Mouse (Mus musculus): ENCODE measurements around the gene 1110002E22Rik.

The 1110002E22Rik gene

GRCm38 (mm10) chr3:138105056-138105455 is 40.2 kb downstream of the 1110002E22Rik start:
- no peak for DNase-seq (ENCODE audit: low spot score in 2 of 2)

GRCm38 (mm10) chr3:138106887-138107286 is 42.0 kb downstream of the 1110002E22Rik start:
- DNase-seq (ENCODE audit: low spot score in 2 of 2) = no peak

DNA sequence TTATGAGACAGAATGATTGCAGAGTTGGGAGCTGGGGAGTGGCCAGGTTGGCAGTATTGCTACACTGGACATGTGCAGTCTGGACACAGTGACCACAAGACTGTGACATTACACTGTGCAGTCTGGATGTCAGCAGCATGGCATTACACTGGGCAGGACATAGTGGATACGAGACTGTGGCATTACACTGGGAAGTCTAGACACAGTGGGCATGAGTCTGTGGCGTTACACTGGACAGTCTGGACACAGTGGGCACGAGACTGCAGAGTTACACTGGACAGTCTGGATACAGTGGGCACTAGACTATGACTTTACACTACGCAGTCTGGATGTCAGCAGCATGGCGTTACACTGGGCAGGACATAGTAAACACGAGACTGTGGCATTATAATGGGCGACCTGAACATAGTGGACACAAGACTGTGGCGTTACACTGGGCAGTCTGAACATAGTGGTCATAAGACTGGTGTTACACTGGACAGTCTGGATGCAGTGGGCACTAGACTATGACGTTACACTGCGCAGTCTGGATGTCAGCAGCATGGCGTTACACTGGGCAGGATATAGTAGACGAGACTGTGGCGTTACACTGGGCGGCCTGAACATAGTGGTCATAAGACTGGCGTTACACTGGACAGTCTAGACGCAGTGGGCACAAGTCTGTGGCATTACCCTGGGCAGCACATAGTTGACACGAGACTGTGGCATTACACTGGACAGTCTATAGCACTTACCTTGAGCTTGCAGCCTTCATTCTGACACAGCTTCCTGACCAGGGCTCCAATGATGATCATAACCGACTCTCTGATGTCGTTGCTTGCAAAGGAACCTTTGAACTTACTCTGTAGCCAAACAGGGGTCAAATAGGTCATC is 46.3 kb downstream of the 1110002E22Rik start:
- no peak for DNase-seq (ENCODE audit: low spot score in 2 of 2)

DNA sequence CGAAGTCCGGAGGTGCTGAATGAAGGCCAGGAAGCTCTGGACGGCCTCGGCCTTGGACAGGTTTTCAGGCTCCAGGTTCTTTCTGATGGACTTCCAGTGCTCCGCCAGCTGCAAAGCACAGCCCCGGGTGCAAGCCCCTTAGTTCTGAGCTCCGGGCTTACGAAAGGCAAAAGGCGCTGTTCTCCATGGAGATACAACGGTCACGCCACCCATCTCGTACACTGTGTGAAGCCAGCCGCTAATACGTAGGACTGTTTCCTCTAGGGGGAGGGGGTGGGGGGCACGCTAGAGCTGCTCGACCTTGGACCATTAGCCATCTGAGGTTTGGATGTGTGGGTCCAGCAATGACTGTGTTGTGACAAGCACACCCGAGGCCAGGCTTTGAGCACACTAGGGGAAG is 49.3 kb downstream of the 1110002E22Rik start:
- no peak for DNase-seq (ENCODE audit: low spot score in 2 of 2)

GRCm38 (mm10) chr3:138116871-138117270 is 52.0 kb downstream of the 1110002E22Rik start:
- no peak for DNase-seq (ENCODE audit: low spot score in 2 of 2)

- DNase-seq (ENCODE audit: low spot score in 2 of 2) = no peak
Observed at GRCm38 (mm10) chr3:138118392-138118791, 53.5 kb downstream of the 1110002E22Rik start.

- no peak for DNase-seq (ENCODE audit: low spot score in 2 of 2)
Observed at GRCm38 (mm10) chr3:138118831-138119230, 54.0 kb downstream of the 1110002E22Rik start.

DNA sequence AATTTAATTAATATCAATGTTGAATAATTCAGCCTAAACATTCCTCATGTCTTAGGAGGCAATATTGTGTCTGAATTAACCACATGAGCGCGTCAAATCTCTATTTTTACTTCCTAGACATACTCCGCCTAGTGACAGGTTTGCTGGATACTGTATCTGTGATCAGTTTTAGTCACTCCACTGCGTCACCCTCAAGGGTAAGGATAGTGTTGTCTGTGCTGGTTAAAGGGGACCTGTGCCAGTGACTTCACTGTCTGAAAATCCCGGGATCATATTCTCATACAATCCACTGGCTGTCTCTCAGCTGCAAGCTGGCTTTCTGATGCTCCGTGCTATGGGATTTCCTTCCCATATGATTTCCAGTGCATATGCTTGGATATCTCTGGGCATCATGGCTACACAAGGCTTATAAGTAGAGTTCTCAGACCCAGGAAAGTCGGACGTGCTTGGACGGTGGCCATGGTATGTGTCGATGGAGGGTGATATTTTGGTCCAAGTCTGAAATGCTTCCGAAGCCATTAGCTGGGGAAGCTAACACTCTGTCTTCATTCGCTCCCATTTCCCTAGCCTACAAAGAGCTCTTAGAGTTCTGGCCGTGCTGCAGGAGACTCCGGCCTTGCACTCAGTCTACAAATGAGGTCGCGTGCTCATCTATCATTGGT is 54.7 kb downstream of the 1110002E22Rik start:
- DNase-seq (ENCODE audit: low spot score in 2 of 2) = no peak

DNA sequence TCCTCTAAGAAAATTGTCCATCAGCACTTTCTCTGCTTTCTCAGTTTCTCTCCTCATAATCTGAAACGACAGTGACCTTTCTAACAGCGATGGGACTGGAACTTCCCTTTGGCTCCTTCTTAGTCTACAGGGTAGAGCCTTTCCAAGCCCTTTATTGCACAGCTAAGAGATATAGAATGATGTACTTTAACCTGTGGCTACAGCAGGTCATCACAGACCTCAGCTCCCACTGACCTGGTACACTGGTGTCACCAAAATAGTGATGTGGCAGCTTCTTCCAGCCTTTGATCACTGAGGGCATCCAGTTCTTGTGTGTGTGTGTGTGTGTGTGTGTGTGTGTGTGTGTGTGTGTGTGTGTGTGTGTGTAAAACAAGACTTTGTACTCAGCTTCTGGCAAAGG is 56.6 kb downstream of the 1110002E22Rik start:
- DNase-seq (ENCODE audit: low spot score in 2 of 2) = no peak

DNA sequence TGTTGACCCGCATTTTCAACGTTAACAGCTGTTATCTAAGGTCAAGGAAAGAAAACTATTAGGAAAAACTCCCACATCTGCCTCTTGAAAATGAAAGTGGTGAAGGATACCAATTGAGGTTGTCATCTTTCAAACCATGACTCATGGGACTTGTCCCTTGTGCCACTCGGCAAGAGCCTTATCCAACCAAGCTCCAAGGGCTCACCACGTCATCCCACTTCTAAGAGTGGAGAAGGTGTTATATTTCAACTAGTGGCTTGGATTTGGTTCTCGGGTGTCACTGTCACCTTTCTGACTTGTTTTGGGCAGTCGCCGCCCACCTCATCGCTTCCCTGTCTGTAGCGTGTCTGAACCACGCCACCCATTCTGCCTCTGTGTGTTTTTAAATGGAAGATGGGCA is 59.0 kb downstream of the 1110002E22Rik start:
- no peak for DNase-seq (ENCODE audit: low spot score in 2 of 2)

GRCm38 (mm10) chr3:138129110-138129509 is 64.3 kb downstream of the 1110002E22Rik start:
- DNase-seq (ENCODE audit: low spot score in 2 of 2) = no peak

DNA sequence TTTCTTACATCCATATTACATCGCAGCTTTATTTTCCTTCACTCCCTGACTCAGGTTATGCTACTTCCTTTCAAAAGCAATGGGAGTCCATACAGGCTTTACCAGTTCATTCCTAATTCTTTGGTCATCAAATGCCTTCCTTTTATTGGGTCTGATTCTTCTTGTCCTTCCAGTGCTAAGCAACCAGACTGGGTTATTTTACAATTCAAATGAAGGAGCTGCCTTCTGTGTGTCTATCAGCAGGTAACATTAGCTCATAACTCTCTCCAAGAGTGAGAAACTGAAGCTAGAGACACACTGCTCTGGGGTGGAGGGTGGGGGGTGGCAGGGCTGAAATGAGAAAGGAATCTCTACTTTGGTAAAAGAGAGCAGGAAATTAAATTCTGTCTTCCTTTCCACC is 65.8 kb downstream of the 1110002E22Rik start:
- DNase-seq (ENCODE audit: low spot score in 2 of 2) = no peak

All from urinary bladder, postnatal 4 days (tissue).